Mouse (Mus musculus) hindbrain, embryonic 11.5 days (tissue): Measurements from ENCODE around the gene Epn2. TPM values are rescaled to one million over a fixed set of nuclear protein-coding genes. Genes with fewer than 3 reads are reported as not detected.

Experiments used
- ATAC-seq: fragments of 200-750 bp; cut with Nextera tagmentation; 2 replicates; pipeline ENCODE4 v1.8.0; 2017; ENCODE audit warnings: mild to moderate bottlenecking, moderate TSS enrichment, moderate library complexity; ENCODE audit not compliant: low FRiP score
- DNase-seq: peaks from one replicate; pipeline ENCODE4 v3.0.0-alpha.2; 2015; ENCODE audit warnings: low spot score
- H3K27ac ChIP-seq: fragments of 300-500 bp; sonication (generic); 2 replicates; pipeline ENCODE4 v1.5.1; 2014; ENCODE audit warnings: mild to moderate bottlenecking, low read depth, low read length
- H3K27me3 ChIP-seq: fragments of 300-500 bp; sonication (generic); 2 replicates; pipeline ENCODE4 v1.6.1; 2014; ENCODE audit warnings: mild to moderate bottlenecking, low read length, moderate library complexity, mixed read lengths; ENCODE audit not compliant: control insufficient read depth, insufficient read depth
- H3K36me3 ChIP-seq: fragments of 300-500 bp; sonication (generic); 2 replicates; pipeline ENCODE4 v1.6.1; 2014; ENCODE audit warnings: mild to moderate bottlenecking, low read length, moderate library complexity, mixed read lengths; ENCODE audit not compliant: control insufficient read depth, insufficient read depth
- H3K4me1 ChIP-seq: fragments of 300-500 bp; sonication (generic); replicated peaks from 2 replicates; pipeline ENCODE4 v1.6.1; 2014; ENCODE audit warnings: low read length, mixed read lengths; ENCODE audit not compliant: control insufficient read depth, insufficient read depth
- H3K4me2 ChIP-seq: fragments of 300-500 bp; sonication (generic); replicated peaks from 2 replicates; pipeline ENCODE4 v1.6.1; 2014; ENCODE audit warnings: mild to moderate bottlenecking, low read depth, low read length
- H3K4me3 ChIP-seq: fragments of 300-500 bp; sonication (generic); 2 replicates; pipeline ENCODE4 v1.5.1; 2014; ENCODE audit warnings: low read depth, low read length
- H3K9ac ChIP-seq: fragments of 300-500 bp; sonication (generic); 2 replicates; pipeline ENCODE4 v1.6.1; 2014; ENCODE audit warnings: low read depth, low read length
- H3K9me3 ChIP-seq: fragments of 300-500 bp; sonication (generic); 2 replicates; pipeline ENCODE4 v1.6.1; 2016; ENCODE audit warnings: low read length; ENCODE audit not compliant: control insufficient read depth
- WGBS: fragments of 180-500 bp; shearing (Covaris S2); extraction: QIAGEN DNeasy Blood & Tissue Kit; methylation state at CpG from one replicate; pipeline ENCODE4 v1.1.7; 2014; 5-methylcytosine and 5-hydroxymethylcytosine counted together
- polyA plus RNA-seq: library from polyadenylated mRNA; unstranded; fragments of >200 nt; fragmentation: Nextera tagmentation; extraction: Ambion mirVana; gene quantifications from 2 replicates; pipeline ENCODE4 v1.2.1, GENCODE M21; 2014

The Epn2 gene
- polyA plus RNA-seq, 1 experiment from 2014 or later: 34.2 TPM

DNA sequence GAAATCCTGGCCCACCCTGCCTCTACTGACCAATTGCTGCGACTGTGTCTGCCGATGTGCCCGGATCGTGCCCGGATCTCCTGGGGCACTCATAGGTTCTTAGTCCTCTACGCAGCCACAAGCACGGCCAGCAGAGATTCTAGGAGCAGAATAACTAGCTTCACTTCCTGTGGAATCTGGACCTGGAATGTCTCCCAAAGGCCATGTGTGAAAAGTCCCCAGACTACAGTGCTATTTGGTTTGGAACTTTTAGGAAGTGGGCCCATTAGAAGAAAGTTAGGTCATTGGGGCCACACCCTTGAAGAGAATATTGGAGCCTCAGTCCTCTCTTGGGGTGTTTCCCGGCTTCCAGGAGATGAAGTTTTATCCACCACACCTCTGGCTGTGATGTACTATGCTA, 38.6 kb upstream of the Epn2 start:
- no peaks in the 10 kb centered on the region; the same call in 1 of the 2 replicates for H3K4me1 ChIP-seq
- H3K9me3 ChIP-seq: no peaks in the 10 kb centered on the region
- no peaks in the 10 kb centered on the region for H3K36me3 ChIP-seq
- no peak overlapping the region for H3K4me2 ChIP-seq
- no peak overlapping the region for H3K27ac ChIP-seq
- 95% methylated on average over 8 of the region's 8 CpGs for WGBS
- no peak overlapping the region for H3K4me3 ChIP-seq
- no peaks in the 10 kb centered on the region for H3K27me3 ChIP-seq
- DNase-seq (no peak), ATAC-seq (no peak)
- H3K9ac ChIP-seq: no peak overlapping the region

DNA sequence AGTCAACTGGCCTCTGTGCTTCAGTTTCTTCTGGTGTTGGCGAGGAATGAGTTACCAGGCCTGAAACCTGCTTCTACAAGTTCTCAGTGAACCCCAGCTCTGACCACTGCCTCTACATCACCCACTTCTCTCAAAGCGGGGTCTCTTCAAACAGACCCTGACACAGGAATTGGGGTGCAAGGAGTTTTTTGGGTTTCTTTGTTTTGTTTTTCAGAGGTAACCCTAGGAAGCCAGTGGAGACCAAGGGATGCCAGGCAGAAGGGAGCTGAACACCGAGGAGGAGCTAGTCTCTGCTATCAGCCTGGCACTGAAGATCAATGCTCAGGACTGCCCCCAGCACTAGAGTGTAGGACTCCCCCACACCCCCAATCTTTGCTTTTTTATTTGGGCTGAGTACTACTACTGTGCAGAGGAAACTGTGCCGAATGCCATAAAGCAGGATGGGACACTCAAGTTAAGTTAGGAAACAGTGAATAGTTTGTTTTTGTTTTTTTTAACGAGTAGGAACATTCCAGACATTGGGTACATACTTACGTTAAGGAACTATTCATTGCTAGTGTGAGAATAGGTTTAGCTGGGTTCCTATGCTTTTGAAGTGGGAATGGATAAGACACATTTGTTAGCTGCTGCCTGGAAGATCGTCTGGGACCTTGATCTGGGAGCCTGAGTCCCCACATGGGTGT, 37.9 kb upstream of the Epn2 start:
- DNase-seq (no peak), ATAC-seq (no peak)
- Histone ChIP-seq H3K4me1 (no peaks in the 10 kb centered on the region; the same call in 1 of the 2 replicates), H3K27me3 (no peaks in the 10 kb centered on the region), H3K9me3 (no peaks in the 10 kb centered on the region), H3K9ac (no peak overlapping the region), H3K27ac (no peak overlapping the region), H3K36me3 (no peaks in the 10 kb centered on the region), H3K4me3 (no peak overlapping the region), H3K4me2 (no peak overlapping the region)
- WGBS: 71% methylated on average over 7 of the region's 7 CpGs

DNA sequence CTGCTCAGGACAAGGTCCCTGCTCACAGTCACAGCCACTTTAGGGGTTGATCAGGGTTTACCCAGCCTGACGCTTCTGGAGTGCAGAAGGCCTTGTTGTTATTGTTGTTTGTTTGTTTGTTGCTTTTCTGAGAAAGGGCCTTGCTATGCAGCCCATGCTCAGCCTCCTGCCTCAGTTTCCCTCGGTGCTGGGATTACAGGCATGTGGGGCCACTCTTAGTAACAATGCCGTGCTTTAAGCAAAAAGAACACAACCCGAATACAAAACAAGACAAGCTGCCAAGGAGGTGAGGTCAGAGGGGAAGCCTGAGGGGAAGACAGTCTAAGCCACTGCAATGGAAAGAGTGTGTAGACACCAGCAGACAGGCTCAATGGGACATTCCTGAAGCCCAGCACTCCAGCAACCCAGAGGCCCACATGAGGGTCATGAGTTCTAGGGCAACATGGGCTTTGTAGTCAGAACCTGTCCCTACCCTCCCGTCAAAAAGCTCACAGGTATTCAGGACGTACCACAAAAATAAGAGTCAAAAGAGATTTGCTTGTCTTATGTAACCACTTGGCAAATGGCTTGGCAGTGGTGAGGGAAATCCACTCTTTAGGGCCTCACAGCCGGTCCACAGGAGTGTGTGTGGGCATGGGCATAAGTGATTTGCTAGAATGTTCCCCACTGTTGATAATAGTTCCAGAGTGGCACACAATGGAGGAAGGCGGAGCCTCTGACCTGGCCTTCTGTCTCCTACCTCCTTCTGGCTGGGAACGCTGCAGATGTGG, 37.2 kb upstream of the Epn2 start:
- H3K4me3 ChIP-seq: no peak overlapping the region
- no peaks in the 10 kb centered on the region; the same call in 1 of the 2 replicates for H3K4me1 ChIP-seq
- ATAC-seq: no peak
- H3K27me3 ChIP-seq: no peaks in the 10 kb centered on the region
- no peak overlapping the region for H3K9ac ChIP-seq
- DNase-seq: peak; percentile 6
- H3K36me3 ChIP-seq: no peaks in the 10 kb centered on the region
- no peaks in the 10 kb centered on the region for H3K9me3 ChIP-seq
- WGBS: 60% methylated on average over 9 of the region's 9 CpGs
- no peak overlapping the region for H3K27ac ChIP-seq
- no peak overlapping the region for H3K4me2 ChIP-seq

DNA sequence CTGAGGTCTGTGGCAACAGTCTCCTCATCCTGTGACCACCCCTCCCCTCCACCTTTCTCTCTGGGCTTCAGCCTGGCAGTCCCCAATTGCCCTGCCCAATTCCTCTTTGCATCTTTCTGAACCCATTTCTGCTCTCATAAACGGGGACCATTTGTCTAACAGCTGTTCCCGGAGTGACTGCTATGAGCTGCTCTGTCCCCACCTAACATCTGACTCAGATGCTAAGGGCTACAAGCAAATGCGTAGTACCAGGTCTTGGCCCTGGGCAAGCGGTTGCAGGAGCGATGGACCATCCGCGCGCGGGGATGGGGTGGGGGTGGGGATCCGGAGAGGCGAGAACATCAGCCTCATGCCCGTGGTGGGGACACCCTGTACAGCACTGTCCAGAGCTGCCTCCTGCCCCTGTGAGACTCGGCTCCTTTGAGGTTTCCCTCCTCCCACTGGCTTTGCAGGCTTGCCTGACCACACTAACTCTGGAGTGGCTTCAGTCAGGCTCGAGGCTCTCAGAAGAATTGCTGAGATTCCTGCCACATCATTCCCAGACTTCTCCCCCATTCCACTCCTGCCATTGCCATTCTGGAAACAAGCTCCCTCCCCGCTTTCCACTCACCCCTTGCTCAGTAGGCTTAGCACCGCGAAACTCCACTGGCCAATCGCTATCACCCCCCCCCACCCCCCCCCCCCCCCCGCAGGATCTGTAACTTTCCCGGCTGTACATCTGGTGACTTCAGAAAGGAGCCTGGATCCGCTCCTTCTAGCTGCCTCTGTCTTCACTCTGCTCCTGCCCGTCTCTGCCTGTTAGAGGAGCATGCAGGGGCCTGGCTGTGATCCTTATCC, 36.4 kb upstream of the Epn2 start:
- H3K36me3 ChIP-seq: no peaks in the 10 kb centered on the region
- H3K4me2 ChIP-seq: peak overlapping the region; percentile 31
- no peaks in the 10 kb centered on the region for H3K27me3 ChIP-seq
- H3K27ac ChIP-seq: no peak overlapping the region
- no peaks in the 10 kb centered on the region; the same call in 1 of the 2 replicates for H3K4me1 ChIP-seq
- 0 out of 2 replicates have a peak overlapping the region, but pooled peaks have one; percentile 0 for H3K4me3 ChIP-seq
- peak; percentile 32 for DNase-seq
- no peak overlapping the region for H3K9ac ChIP-seq
- 14% methylated on average over 20 of the region's 22 CpGs for WGBS
- no peaks in the 10 kb centered on the region for H3K9me3 ChIP-seq
- no peak for ATAC-seq

DNA sequence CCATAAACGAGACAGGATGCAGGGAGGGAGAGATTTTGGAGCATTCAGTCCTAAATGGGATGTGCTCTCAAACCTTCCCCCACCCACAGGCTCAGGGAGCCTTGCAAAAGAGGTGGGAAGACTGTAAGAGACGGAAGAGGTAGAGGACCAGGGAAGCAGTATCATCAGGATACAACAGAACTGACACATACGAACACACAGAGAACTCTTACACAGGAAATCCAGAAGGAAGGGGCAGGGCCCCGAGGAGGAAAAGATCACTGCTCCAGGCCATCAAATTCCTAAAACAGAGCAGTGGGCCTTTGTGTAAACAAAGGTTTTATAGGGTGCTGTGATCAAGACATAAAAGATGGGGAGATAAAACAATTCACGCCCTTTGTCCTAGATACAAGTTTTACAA, 34.9 kb upstream of the Epn2 start:
- no peaks in the 10 kb centered on the region; the same call in 1 of the 2 replicates for H3K4me1 ChIP-seq
- H3K9ac ChIP-seq: no peak overlapping the region
- H3K4me2 ChIP-seq: no peak overlapping the region
- H3K36me3 ChIP-seq: no peaks in the 10 kb centered on the region
- H3K27me3 ChIP-seq: no peaks in the 10 kb centered on the region
- 79% methylated on average over 5 of the region's 5 CpGs for WGBS
- DNase-seq (no peak), ATAC-seq (no peak)
- H3K9me3 ChIP-seq: no peaks in the 10 kb centered on the region
- no peak overlapping the region for H3K27ac ChIP-seq
- no peak overlapping the region for H3K4me3 ChIP-seq

DNA sequence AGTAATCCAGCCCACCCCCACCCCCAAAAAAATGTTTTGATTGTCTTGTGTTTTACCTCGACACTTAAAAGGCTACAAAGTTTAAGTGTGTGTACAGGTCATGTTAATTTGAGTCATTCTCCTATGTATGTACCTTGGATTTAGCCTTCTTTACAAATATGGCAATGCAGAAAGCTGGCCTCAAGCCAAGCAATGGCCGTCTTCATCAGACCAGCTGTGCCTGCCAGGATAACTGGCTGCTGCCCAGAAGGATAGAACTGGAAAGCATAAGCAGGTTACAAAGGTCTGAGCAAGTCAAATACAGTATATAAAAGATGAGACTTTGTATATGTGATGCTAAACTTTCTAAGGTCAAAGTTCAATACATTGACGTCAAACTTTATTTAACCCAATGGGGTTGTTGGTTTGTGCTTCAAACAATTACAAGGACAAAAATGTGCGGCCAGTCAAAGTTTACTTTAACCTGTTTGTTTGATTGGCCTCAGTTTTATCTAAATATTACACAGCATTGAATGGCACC, 32.7 kb upstream of the Epn2 start:
- WGBS: 89% methylated on average over 4 of the region's 4 CpGs
- no peak for DNase-seq
- Histone ChIP-seq H3K27ac (no peak overlapping the region), H3K36me3 (no peaks in the 10 kb centered on the region), H3K9me3 (no peaks in the 10 kb centered on the region), H3K4me2 (no peak overlapping the region), H3K27me3 (no peaks in the 10 kb centered on the region), H3K9ac (no peak overlapping the region), H3K4me3 (no peak overlapping the region), H3K4me1 (no peaks in the 10 kb centered on the region; the same call in 1 of the 2 replicates)
- ATAC-seq: no peak

DNA sequence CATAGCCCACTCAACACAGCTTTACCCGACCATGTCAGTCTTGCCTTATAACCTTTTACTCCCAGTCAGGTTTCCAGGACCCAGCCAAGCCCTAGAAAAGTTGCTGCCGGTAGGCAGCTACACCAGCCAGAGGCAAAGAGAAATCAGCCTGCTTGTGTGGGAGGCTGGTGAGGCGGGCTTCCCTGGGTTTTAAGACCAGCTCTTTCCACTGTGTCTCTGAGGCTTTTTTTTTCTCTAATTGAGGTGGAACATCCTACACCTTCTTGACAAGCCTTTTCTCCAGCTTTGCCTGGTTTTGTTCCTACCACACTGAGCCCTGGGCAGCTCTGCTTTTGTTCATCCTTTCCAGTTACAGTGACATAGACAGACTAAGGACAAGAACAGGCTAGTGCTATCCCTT, 31.7 kb upstream of the Epn2 start:
- no peaks in the 10 kb centered on the region for H3K27me3 ChIP-seq
- no peaks in the 10 kb centered on the region for H3K9me3 ChIP-seq
- no peak overlapping the region for H3K27ac ChIP-seq
- WGBS: 85% methylated on average over 3 of the region's 3 CpGs
- H3K4me1 ChIP-seq: no peaks in the 10 kb centered on the region; the same call in 1 of the 2 replicates
- ATAC-seq (no peak), DNase-seq (no peak)
- no peaks in the 10 kb centered on the region for H3K36me3 ChIP-seq
- no peak overlapping the region for H3K4me3 ChIP-seq
- H3K4me2 ChIP-seq: no peak overlapping the region
- no peak overlapping the region for H3K9ac ChIP-seq

DNA sequence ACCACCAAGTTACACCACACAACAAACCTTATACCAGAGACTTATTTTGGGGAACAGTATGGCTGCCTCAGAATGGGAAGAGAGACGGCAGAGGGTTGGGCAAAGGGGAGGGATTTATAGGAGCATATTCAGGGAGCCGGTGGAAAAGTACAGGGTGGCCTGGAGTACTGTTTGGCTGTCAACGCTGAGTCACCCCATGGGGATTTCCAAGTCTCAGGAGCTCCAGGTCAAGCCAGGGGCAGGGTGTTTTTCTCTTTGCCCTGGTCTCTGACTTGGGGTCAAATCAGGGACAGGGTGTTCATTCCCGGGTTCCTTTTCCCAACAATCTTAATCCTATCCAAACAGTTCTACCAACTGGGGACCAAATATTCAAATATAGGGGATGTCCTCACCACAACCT, 28.6 kb upstream of the Epn2 start:
- H3K4me2 ChIP-seq: no peak overlapping the region
- DNase-seq: no peak
- no peaks in the 10 kb centered on the region for H3K4me1 ChIP-seq
- no peaks in the 10 kb centered on the region for H3K36me3 ChIP-seq
- ATAC-seq: no peak
- no peak overlapping the region for H3K27ac ChIP-seq
- no peak overlapping the region for H3K9ac ChIP-seq
- no peaks in the 10 kb centered on the region for H3K27me3 ChIP-seq
- 74% methylated on average over 4 of the region's 4 CpGs for WGBS
- no peak overlapping the region for H3K4me3 ChIP-seq
- no peaks in the 10 kb centered on the region for H3K9me3 ChIP-seq
